15 mouse cellular contexts compared by ENCODE assay signal in the genomic region with DNA sequence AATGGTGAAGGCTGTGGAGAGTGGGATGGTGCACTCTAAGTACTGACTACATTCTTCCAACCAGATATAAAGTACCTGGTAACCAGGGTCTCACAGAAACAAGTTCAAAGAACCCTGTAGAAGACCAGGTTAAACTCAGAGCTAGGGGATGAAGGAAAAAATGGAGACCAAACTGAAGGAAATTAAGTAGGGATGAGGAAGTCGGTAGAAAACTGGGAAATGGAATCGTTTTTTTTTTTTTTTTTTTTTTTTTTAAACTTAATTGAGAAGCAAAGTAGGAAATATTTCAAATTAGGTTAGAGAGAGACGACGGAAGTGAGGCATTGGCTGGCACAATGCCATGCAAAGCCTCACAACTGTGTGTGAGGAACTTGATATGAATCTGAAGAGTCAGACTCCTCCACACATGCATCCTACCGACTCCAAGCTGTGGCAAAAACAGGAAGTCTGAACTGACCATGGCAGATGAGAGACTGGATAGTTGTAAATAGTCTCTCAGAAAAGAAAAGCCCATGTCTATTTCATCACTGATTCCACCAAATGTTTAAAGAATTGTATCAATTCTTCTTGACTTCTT.
A peak's percentile ranks its signal among the peaks of the same experiment; 100 is the strongest.
DNase-seq lines count a peak whose midpoint lies in the region; ATAC-seq lines count a peak whose summit lies in the region.
"Had no signal": no experiment of that assay in that cellular context is flagged by ENCODE, and none has a peak within 500 bp of the region (broad histone marks: within the 10 kb centered on the region; RNA-seq: fewer than 3 reads in every experiment).

No protein-coding gene starts in this region.

- intact Hi-C loops in heart, postnatal 25 days (cut with DNase I) = no loop called here

- ATAC-seq in monocyte, adult 5-6 weeks (replicated peaks; ENCODE audit: insufficient number of reproducible peaks, low FRiP score, low TSS enrichment, poor library complexity, severe bottlenecking) = 0 out of 2 replicates have a peak, but pooled peaks have one; percentile 43
- ATAC-seq: forebrain, embryonic 15.5 days had no signal

- peak; percentile 11 for DNase-seq in heart, postnatal 4 days
- no peak for DNase-seq in heart, postnatal 25 days (ENCODE audit: low spot score)
- DNase-seq in MEL-GATA-1-ER (ENCODE audit: extremely low read depth, low read depth) = peak; percentile 89
- peak; percentile 48 for DNase-seq in induced T-regulatory cell, adult 2 months (ENCODE audit: low read depth)
- DNase-seq in Muller cell, postnatal 12 days (ENCODE audit: inconsistent ontology term) = no peak
- DNase-seq in embryo, embryonic 11 days = no peak
- no peak for DNase-seq in thymus, postnatal 14 days
- DNase-seq: adrenal gland, postnatal 36 days; cerebellum, postnatal 14 days; heart, adult 2 months; kidney, adult 8-10 months; layer of hippocampus, postnatal 36 days; left cerebral cortex, postnatal 4 days had no signal

Comparison
In these comparisons a context has a peak if more than half of its experiments do, and no peak if none do; other contexts are left out.
1. DNase-seq: peak in heart, postnatal 4 days (single experiment), MEL-GATA-1-ER (single experiment) and induced T-regulatory cell, adult 2 months (single experiment); none in heart, postnatal 25 days (single experiment), Muller cell, postnatal 12 days (single experiment), embryo, embryonic 11 days (single experiment) and thymus, postnatal 14 days (single experiment).